Mouse (Mus musculus): ENCODE measurements around the gene Lins1. TPM values are rescaled to one million over a fixed set of nuclear protein-coding genes. Genes with fewer than 3 reads are reported as not detected.

Lins1 gene
- polyA plus RNA-seq (2014; fragmentation: Nextera tagmentation; extraction: Ambion mirVana), result 19.9 and 20.6 TPM in 2 replicates

GRCm38 (mm10) chr7:66689620-66690360 lies at the start of gene Lins1:
TSS of gene Lins1 (plus strand) at chr7:66689889.
- Histone ChIP-seq H3K4me1 (ENCODE audit: control insufficient read depth, insufficient read depth, low read length) (peaks cover 12% of the 10 kb centered on the region), H3K27ac (replicated peaks; ENCODE audit: low read depth, low read length) (peak within 1 kb of the TSS; percentile 95), H3K4me3 (replicated peaks; ENCODE audit: low read depth, low read length) (peak within 1 kb of the TSS; percentile 61), H3K9me3 (ENCODE audit: control insufficient read depth, low read length) (no peaks in the 10 kb centered on the region), H3K36me3 (ENCODE audit: control insufficient read depth, insufficient read depth, low read length) (peaks cover 6% of the 10 kb centered on the region; the same call in 1 of the 2 replicates), H3K4me2 (ENCODE audit: low read length) (peak within 1 kb of the TSS; percentile 93), H3K9ac (replicated peaks; ENCODE audit: low read length) (peak within 1 kb of the TSS; percentile 78), H3K27me3 (ENCODE audit: control insufficient read depth, insufficient read depth, low read length) (no peaks in the 10 kb centered on the region)
- WGBS, result under 1% methylated on average over 51 of the region's 52 CpGs
- ATAC-seq (ENCODE audit: low FRiP score, low TSS enrichment) (peak; percentile 99), DNase-seq (peak; percentile 98)

GRCm38 (mm10) chr7:66645736-66646135 lies 44.0 kb upstream of the Lins1 start:
- peaks cover 18% of the 10 kb centered on the region for H3K36me3 ChIP-seq (ENCODE audit: control insufficient read depth, insufficient read depth, low read length)
- no peaks in the 10 kb centered on the region for H3K27me3 ChIP-seq (ENCODE audit: control insufficient read depth, insufficient read depth, low read length)
- H3K4me2 ChIP-seq (ENCODE audit: low read length), result no peak overlapping the region
- WGBS, result 99% methylated on average over 2 of the region's 2 CpGs
- H3K9ac ChIP-seq (replicated peaks; ENCODE audit: low read length), result no peak overlapping the region
- no peak for ATAC-seq (ENCODE audit: low FRiP score, low TSS enrichment)
- no peaks in the 10 kb centered on the region for H3K9me3 ChIP-seq (ENCODE audit: control insufficient read depth, low read length)
- H3K27ac ChIP-seq (replicated peaks; ENCODE audit: low read depth, low read length), result no peak overlapping the region
- H3K4me1 ChIP-seq (ENCODE audit: control insufficient read depth, insufficient read depth, low read length), result no peaks in the 10 kb centered on the region
- no peak overlapping the region for H3K4me3 ChIP-seq (replicated peaks; ENCODE audit: low read depth, low read length)
- no peak for DNase-seq

GRCm38 (mm10) chr7:66649181-66649580 lies 40.5 kb upstream of the Lins1 start:
- no peak for ATAC-seq (ENCODE audit: low FRiP score, low TSS enrichment)
- no peak overlapping the region for H3K9ac ChIP-seq (replicated peaks; ENCODE audit: low read length)
- H3K27me3 ChIP-seq (ENCODE audit: control insufficient read depth, insufficient read depth, low read length), result no peaks in the 10 kb centered on the region
- H3K4me3 ChIP-seq (replicated peaks; ENCODE audit: low read depth, low read length), result no peak overlapping the region
- H3K9me3 ChIP-seq (ENCODE audit: control insufficient read depth, low read length), result no peaks in the 10 kb centered on the region
- no peak for DNase-seq
- H3K4me1 ChIP-seq (ENCODE audit: control insufficient read depth, insufficient read depth, low read length), result no peaks in the 10 kb centered on the region
- peaks cover 11% of the 10 kb centered on the region for H3K36me3 ChIP-seq (ENCODE audit: control insufficient read depth, insufficient read depth, low read length)
- WGBS, result 90% methylated on average over 2 of the region's 2 CpGs
- H3K4me2 ChIP-seq (ENCODE audit: low read length), result no peak overlapping the region
- no peak overlapping the region for H3K27ac ChIP-seq (replicated peaks; ENCODE audit: low read depth, low read length)

- Histone ChIP-seq H3K9ac (replicated peaks; ENCODE audit: low read length) (no peak overlapping the region), H3K4me2 (ENCODE audit: low read length) (no peak overlapping the region), H3K36me3 (ENCODE audit: control insufficient read depth, insufficient read depth, low read length) (peaks cover 20% of the 10 kb centered on the region), H3K27me3 (ENCODE audit: control insufficient read depth, insufficient read depth, low read length) (no peaks in the 10 kb centered on the region), H3K4me3 (replicated peaks; ENCODE audit: low read depth, low read length) (no peak overlapping the region), H3K4me1 (ENCODE audit: control insufficient read depth, insufficient read depth, low read length) (no peaks in the 10 kb centered on the region), H3K27ac (replicated peaks; ENCODE audit: low read depth, low read length) (no peak overlapping the region), H3K9me3 (ENCODE audit: control insufficient read depth, low read length) (no peaks in the 10 kb centered on the region)
- ATAC-seq (ENCODE audit: low FRiP score, low TSS enrichment) (no peak), DNase-seq (peak; percentile 17)
- 69% methylated on average over 5 of the region's 5 CpGs for WGBS
Observed at GRCm38 (mm10) chr7:66650883-66651282, 38.8 kb upstream of the Lins1 start.

- no peak overlapping the region for H3K27ac ChIP-seq (replicated peaks; ENCODE audit: low read depth, low read length)
- no peaks in the 10 kb centered on the region for H3K27me3 ChIP-seq (ENCODE audit: control insufficient read depth, insufficient read depth, low read length)
- no peak for DNase-seq
- no peaks in the 10 kb centered on the region for H3K4me1 ChIP-seq (ENCODE audit: control insufficient read depth, insufficient read depth, low read length)
- H3K4me3 ChIP-seq (replicated peaks; ENCODE audit: low read depth, low read length), result no peak overlapping the region
- H3K9ac ChIP-seq (replicated peaks; ENCODE audit: low read length), result no peak overlapping the region
- peaks cover 19% of the 10 kb centered on the region; the same call in 1 of the 2 replicates for H3K36me3 ChIP-seq (ENCODE audit: control insufficient read depth, insufficient read depth, low read length)
- WGBS, result 94% methylated on average over 4 of the region's 4 CpGs
- no peak for ATAC-seq (ENCODE audit: low FRiP score, low TSS enrichment)
- no peaks in the 10 kb centered on the region for H3K9me3 ChIP-seq (ENCODE audit: control insufficient read depth, low read length)
- no peak overlapping the region for H3K4me2 ChIP-seq (ENCODE audit: low read length)
Observed at GRCm38 (mm10) chr7:66652216-66652615, 37.5 kb upstream of the Lins1 start.

- WGBS, result 90% methylated on average over 9 of the region's 9 CpGs
- Histone ChIP-seq H3K9me3 (ENCODE audit: control insufficient read depth, low read length) (no peaks in the 10 kb centered on the region), H3K27me3 (ENCODE audit: control insufficient read depth, insufficient read depth, low read length) (no peaks in the 10 kb centered on the region), H3K4me2 (ENCODE audit: low read length) (no peak overlapping the region), H3K9ac (replicated peaks; ENCODE audit: low read length) (no peak overlapping the region), H3K4me3 (replicated peaks; ENCODE audit: low read depth, low read length) (no peak overlapping the region), H3K36me3 (ENCODE audit: control insufficient read depth, insufficient read depth, low read length) (peaks cover 26% of the 10 kb centered on the region), H3K4me1 (ENCODE audit: control insufficient read depth, insufficient read depth, low read length) (no peaks in the 10 kb centered on the region), H3K27ac (replicated peaks; ENCODE audit: low read depth, low read length) (no peak overlapping the region)
- ATAC-seq (ENCODE audit: low FRiP score, low TSS enrichment) (no peak), DNase-seq (no peak)
Observed at GRCm38 (mm10) chr7:66653596-66653995, 36.1 kb upstream of the Lins1 start.

GRCm38 (mm10) chr7:66655471-66655870 lies 34.2 kb upstream of the Lins1 start:
- DNase-seq (no peak), ATAC-seq (ENCODE audit: low FRiP score, low TSS enrichment) (no peak)
- H3K4me3 ChIP-seq (replicated peaks; ENCODE audit: low read depth, low read length), result no peak overlapping the region
- no peak overlapping the region for H3K9ac ChIP-seq (replicated peaks; ENCODE audit: low read length)
- H3K27me3 ChIP-seq (ENCODE audit: control insufficient read depth, insufficient read depth, low read length), result no peaks in the 10 kb centered on the region
- no peak overlapping the region for H3K4me2 ChIP-seq (ENCODE audit: low read length)
- H3K9me3 ChIP-seq (ENCODE audit: control insufficient read depth, low read length), result no peaks in the 10 kb centered on the region
- peaks cover 38% of the 10 kb centered on the region for H3K36me3 ChIP-seq (ENCODE audit: control insufficient read depth, insufficient read depth, low read length)
- 83% methylated on average over 9 of the region's 9 CpGs for WGBS
- H3K27ac ChIP-seq (replicated peaks; ENCODE audit: low read depth, low read length), result no peak overlapping the region
- H3K4me1 ChIP-seq (ENCODE audit: control insufficient read depth, insufficient read depth, low read length), result no peaks in the 10 kb centered on the region

GRCm38 (mm10) chr7:66660291-66660690 lies 29.4 kb upstream of the Lins1 start:
- DNase-seq (peak; percentile 9), ATAC-seq (ENCODE audit: low FRiP score, low TSS enrichment) (no peak)
- no peak overlapping the region for H3K27ac ChIP-seq (replicated peaks; ENCODE audit: low read depth, low read length)
- H3K4me2 ChIP-seq (ENCODE audit: low read length), result no peak overlapping the region
- WGBS, result 84% methylated on average over 7 of the region's 7 CpGs
- H3K4me3 ChIP-seq (replicated peaks; ENCODE audit: low read depth, low read length), result no peak overlapping the region
- H3K4me1 ChIP-seq (ENCODE audit: control insufficient read depth, insufficient read depth, low read length), result no peaks in the 10 kb centered on the region
- H3K9ac ChIP-seq (replicated peaks; ENCODE audit: low read length), result no peak overlapping the region
- H3K9me3 ChIP-seq (ENCODE audit: control insufficient read depth, low read length), result no peaks in the 10 kb centered on the region
- H3K27me3 ChIP-seq (ENCODE audit: control insufficient read depth, insufficient read depth, low read length), result no peaks in the 10 kb centered on the region
- H3K36me3 ChIP-seq (ENCODE audit: control insufficient read depth, insufficient read depth, low read length), result peaks cover 28% of the 10 kb centered on the region

- WGBS, result 85% methylated on average over 8 of the region's 8 CpGs
- DNase-seq, result no peak
- Histone ChIP-seq H3K4me3 (replicated peaks; ENCODE audit: low read depth, low read length) (no peak overlapping the region), H3K4me2 (ENCODE audit: low read length) (no peak overlapping the region), H3K9me3 (ENCODE audit: control insufficient read depth, low read length) (no peaks in the 10 kb centered on the region), H3K4me1 (ENCODE audit: control insufficient read depth, insufficient read depth, low read length) (no peaks in the 10 kb centered on the region), H3K27me3 (ENCODE audit: control insufficient read depth, insufficient read depth, low read length) (no peaks in the 10 kb centered on the region), H3K27ac (replicated peaks; ENCODE audit: low read depth, low read length) (no peak overlapping the region), H3K9ac (replicated peaks; ENCODE audit: low read length) (no peak overlapping the region), H3K36me3 (ENCODE audit: control insufficient read depth, insufficient read depth, low read length) (peaks cover 27% of the 10 kb centered on the region)
- no peak for ATAC-seq (ENCODE audit: low FRiP score, low TSS enrichment)
Observed at GRCm38 (mm10) chr7:66660972-66661371, 28.7 kb upstream of the Lins1 start.

Measured in midbrain, embryonic 14.5 days (tissue).